Mouse (Mus musculus): ENCODE results near the gene Cct4.

Gene Cct4

DNA sequence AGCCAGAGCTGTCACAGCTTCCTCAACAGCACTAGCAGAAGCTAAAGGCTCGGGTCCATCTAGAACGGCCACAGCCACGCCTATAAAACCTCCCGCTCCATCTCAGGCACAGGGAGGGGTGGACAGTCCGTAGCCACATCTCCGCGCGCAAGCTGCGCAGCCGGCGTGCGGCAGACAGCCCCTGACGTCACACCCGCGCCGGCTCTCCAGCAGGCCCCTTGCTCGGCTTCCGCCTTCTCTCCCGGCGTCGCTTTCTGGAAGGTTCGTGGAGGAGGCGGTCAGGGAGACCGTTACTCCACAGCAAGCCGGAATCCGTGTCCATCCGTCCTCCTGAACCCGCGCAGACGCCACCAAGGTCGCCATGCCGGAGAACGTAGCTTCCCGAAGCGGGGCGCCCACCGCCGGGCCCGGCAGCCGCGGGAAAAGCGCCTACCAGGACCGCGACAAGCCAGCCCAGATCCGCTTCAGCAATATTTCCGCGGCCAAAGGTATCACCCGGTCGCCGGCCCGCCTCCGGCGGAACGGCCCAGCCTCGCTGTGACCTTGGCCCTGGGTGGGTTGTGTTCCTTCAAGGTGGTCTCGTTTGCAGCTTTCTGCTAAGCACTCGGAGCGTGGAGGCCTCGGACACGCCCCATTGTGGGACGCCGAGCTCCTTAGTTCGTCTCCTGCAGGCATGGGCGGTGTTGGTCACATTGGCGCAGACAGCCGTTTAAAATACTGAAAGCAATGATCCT, at the start of gene Cct4:
Gene Cct4, plus strand, starts transcription at position 127 of the 734 bp plus-strand sequence.
- peak; percentile 94 for DNase-seq (ENCODE audit: low spot score)

DNA sequence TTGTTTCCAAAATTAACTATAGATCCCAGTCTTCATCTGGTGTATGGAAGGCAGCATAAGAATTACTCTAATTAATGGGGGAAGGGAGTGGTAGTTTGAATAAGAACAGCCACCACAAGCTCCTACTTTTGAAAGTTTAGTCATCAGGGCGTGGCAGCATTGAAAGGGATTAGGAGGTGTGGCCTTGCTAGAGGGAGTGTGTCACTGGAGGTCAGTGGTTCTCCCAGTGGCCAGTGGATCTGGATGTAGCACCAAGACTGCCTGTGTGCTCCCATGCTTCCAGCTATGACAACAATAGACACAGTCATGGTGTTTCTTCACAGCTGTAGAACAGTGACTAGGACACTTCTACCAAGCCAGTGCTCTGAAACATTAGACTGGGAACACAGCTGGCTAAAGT, 41.2 kb upstream of the Cct4 start:
- DNase-seq (ENCODE audit: low spot score), result no peak

DNA sequence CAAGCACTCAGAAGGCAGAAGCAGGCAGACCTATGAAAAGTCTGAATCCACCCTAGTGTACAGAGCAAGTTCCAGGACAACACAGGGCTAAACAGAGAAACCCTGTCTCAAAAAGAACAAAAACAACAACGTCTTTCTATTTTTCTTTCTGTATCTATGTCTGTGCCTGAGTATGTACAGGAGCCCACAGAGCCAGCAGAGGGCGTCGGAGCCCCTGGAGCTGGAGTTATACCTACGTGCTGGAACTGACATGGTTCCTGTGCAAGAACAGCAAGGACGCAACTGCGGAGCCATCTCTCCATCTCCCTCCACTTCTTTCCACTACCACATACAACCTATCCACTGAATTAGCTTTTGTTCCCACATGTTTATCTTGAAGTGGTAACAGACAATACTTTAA, 40.2 kb upstream of the Cct4 start:
- DNase-seq (ENCODE audit: low spot score), result no peak

DNA sequence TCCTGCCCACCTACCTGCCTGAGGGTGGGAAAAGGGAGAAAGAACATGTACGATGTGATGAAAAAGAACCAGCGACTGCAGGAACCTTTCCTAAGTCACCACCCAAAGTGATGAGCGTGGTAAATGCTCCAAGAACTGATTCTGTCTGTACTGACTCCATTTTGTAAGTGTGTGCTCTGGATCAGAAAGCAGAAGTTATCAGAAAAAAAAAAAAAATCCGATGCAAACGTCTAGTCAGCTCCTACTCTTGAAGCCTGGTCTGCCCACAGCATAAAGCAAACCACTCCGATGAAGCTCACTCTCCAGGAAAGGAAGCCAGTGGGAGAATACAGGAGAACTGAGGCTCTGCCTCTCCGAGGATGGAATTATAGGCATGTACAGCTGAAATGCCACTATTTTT, 37.7 kb upstream of the Cct4 start:
- DNase-seq (ENCODE audit: low spot score), result no peak

DNA sequence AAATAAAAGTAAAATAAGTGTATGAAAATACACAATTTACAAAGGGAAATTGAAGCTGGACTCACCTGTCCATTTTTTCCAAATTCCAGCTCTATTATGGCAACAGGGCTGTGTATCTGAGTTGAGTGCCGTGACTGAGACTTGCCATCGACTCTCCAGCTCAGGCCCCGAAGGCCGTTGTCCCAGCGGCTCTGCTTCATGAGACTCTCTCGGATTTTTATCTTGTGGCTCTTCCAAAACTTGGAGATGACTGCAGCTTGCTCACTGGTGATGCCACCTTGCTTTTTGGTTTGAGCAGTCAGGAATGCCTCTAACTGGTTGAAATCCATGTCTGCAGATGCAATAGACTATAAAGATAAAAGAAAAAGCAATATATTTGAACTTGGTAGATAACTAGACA, 34.0 kb upstream of the Cct4 start:
- no peak for DNase-seq (ENCODE audit: low spot score)

DNA sequence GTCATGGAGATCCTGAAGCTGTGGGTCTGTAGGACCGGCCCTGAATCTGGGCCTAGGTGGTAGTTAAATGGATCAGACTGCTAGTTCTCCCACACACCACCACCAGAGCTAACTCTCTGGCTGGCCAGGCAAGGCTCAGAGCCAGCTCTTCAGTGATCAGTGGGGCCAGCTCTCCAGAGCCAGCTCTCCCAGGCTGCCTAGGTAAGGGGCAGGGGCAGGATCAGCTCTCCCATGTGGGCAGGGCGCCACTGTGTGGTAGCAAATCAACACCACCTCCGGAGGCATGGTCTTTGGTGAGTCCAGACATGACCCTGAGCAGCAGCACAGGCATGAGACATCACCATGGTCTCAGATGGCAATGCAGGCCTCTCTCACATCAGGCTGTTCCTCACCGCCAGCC, 33.5 kb upstream of the Cct4 start:
- DNase-seq (ENCODE audit: low spot score), result peak; percentile 30

DNA sequence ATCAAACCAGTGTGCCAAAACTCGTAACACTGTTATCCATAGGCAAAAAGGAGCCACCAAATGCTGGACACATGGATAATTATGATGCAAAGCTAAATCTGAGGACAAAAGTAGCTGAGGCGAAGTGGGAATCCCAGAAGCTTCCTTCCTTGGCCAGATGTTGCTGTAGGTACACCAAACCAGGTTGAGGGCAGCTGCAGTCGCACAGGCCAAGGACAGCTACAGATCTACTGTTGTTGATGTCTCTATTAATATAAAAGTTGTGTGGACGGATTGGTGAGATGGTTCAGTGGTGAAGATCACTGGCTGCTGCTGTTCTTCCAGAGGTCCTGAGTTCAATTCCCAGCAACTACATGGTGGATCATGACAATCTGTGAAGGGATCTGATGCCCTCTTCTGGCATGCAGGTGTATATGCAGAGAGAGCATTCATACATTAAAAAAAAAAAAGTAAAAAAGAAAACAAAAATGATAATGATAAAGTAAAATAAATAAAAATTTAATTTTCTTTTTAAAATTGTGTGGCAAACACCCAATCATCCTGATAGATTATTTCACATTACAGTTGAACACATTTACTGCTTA, 32.4 kb upstream of the Cct4 start:
- DNase-seq (ENCODE audit: low spot score), result no peak

DNA sequence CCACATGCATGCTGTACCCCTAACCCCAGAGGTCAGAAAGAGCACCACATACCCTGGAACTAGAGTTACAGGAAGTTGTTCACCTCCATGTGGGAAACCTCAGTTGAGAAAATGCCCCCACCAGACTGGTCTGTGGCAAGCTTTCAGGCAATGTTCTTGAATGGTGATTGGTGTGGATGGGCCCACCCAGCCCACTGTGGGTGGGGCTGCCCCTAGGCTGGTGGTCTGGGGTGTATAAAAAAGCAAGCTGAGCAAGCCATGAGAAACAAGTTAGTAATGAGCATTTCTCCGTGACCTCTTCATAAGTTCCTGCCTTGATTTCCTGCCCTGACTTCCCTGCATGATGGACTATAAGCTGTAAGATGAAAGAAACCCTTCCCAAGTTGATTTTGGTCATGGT, 28.2 kb upstream of the Cct4 start:
- no peak for DNase-seq (ENCODE audit: low spot score)

DNA sequence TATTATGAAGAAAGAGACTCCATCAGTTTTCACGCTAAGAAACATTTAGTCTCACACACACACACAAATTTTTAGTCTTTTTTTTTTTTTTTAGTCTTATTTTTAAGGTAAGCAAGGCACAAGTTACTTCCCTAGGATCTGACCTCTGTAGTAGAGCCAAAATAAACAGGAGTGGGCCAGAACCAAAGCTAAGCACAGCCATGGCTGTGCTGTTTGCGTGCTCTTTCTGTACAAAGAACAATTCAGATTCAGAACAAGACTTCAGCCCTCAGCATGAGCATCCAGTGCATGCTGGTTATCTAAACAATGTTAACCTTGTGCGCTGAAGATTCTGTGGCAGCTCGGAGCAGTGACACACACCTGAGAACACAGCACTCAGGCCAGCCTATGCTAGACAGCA, 25.9 kb upstream of the Cct4 start:
- no peak for DNase-seq (ENCODE audit: low spot score)

DNA sequence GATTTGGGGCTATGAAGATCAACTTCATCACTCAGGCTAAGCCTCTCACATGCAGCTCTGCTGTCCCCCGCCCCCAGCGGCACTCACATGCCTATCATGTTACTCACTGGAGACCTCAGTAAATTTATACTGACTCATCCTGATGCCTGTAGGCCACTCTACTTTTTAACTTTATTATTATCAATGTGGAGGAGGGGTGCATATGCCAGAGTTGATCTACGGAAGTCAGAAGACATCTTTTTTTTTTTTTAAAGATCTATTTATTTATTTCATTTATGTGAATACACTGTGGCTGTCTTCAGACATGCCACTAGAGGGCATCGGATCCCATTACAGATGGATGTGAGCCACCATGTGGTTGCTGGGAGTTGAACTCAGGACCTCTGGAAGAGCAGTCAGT, 24.8 kb upstream of the Cct4 start:
- no peak for DNase-seq (ENCODE audit: low spot score)

DNA sequence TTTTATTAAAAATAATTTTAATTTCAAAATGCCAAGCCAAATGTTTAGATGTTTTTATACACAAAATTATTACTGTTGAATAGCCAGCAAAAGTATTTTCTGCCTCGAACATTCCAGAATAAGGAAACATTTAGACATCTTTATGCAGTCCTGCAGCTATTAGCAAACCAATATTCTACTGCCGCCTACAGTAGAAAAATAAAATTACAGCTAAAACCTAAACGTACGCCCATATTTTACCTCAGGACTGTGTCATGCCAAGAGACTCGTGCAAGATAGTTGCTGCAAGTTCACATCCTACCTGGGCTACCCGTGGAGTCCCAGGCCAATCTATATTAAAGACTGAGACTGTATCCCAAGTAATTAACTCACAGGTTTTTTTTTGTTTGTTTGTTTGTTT, 20.8 kb upstream of the Cct4 start:
- DNase-seq (ENCODE audit: low spot score), result peak; percentile 44

DNA sequence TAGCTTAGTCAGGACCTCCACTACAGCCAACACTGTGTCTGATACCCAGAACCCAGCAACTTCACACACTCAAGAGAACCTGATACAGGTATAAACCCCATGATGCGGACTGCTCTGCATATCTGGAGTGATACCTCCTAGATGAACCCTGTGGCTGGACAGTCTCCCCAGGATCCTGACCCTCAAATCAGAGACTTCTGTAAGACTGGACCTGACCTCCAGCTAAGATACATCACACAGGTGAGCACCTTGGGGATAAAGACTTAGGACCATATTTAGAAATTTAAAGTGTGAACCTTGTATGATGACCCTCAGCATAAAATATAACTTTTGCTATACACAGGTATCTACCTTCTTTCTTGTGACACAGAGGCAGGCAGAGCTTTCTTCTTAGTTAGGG, 19.8 kb upstream of the Cct4 start:
- no peak for DNase-seq (ENCODE audit: low spot score)

DNA sequence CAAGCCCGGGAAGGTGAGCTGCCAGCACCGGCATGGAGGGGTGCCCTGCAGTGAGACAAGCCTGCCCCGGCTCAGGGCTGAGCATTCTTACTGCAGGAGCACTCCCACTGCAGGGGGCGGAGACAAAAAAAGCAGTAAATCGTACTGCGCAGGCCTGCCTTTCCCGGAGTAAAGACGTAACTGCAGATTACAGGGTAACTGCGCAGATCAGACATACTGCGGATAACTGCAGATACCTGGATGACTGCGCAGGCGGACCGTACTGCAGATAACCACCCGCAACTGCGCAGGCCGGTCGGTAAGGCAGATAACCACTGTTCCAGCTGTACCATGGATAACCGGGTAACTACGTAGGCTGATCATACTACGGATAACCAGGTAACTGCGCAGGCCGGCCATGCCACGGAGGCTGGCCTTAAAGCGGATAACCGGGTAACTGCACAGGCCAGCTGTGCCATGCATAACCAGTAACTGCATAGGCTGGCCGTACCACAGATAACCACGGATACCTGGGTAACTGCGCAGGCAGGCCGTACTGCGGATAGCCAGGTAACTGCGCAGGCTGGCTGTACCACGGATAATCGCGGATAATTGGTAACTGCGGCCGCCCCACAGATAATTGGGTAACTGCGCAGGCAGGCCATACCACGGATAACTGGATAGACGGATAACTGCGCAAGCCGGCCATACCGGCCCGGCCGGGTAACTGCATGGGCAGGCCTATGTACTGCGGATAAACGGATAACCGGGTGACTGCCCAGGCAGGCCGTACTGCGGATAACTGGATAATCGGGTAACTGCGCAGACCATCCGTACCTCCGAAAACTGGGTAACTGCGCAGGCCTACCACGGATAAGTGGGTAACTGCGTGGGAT, 18.2 kb upstream of the Cct4 start, which contains the start of gene Zrsr1:
Gene Zrsr1, plus strand, starts transcription at position 171 of the 875 bp plus-strand sequence.
- peak; percentile 72 for DNase-seq (ENCODE audit: low spot score)

DNA sequence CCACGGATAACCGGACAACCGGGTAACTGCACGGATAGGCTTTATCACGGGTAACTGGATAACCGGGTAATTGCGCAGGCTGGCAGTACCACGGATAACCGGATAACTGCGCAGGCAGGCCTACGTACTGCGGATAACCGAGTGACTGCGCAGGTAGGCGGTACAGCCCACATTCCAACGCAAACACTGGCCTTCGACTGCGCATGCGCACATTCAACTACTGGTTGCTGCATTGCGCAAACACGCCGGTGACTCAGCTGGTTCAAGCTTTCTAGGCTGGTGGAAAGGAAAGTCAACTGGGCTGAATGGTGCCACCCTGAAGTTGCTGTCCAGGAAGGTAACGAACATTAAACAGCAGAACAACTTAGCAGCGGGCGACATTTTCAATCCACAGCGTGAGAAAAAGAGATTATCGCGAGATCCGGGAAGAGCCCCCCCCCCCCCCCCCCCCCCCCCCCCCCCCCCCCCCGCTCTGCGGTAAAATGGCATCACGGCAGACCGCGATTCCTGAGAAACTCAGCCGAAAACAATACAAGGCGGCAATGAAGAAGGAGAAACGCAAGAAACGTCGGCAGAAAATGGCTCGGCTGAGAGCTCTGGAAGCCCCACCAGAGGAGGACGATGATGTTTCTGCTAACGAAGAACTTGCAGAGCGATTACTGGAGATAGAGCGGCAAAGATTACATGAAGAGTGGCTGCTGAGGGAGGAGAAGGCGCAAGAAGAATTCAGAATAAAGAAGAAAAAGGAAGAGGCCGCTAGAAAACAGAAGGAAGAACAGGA, 17.4 kb upstream of the Cct4 start:
- DNase-seq (ENCODE audit: low spot score), result peak; percentile 80

DNA sequence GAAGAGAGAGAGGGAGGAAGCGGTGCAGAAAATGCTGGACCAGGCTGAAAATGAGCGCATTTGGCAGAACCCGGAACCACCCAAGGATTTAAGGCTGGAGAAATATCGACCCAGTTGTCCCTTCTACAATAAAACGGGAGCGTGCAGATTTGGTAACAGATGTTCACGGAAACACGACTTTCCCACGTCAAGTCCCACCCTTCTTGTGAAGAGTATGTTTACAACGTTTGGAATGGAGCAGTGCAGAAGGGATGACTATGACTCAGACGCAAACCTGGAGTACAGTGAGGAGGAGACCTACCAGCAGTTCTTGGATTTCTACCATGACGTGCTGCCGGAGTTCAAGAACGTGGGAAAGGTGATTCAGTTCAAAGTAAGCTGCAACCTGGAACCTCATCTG, 16.7 kb upstream of the Cct4 start:
- DNase-seq (ENCODE audit: low spot score), result no peak

DNA sequence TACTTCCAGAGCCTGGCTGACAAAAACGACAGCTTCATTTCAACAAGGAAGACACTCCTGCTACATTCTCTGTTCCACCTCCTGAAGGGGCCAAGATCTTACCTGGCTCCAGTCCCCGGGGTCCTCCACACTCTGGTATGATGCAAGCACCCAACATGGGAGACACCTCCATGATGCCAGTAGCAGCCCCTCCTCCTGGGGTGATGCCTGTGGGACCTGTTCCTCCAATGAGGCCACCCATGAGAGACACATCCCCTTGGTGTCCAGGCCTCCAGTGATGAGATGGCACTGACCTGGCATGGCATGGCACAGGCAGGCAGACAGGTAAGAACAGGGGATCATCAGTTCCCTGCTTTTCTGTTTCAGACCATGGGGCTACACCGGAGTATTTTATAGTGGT, 12.1 kb upstream of the Cct4 start:
- DNase-seq (ENCODE audit: low spot score), result no peak

DNA sequence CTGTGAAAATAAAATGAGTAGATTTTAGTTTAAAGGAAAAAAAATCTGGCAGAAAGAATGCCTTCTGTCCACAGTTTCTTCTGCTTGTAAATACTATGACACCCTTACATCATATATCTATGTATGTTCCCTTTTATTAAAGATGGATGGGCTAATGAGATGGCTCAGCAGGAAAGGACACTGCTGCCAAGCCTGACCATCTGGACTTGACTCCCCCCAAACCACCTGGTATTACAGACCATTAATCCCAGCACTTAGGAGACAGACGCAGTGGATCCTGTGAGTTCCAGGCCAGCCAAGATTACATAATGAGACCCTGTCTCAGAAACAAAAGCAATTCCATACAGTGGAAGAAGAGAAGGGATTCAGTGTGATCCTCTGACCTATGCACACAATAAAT, 11.6 kb upstream of the Cct4 start:
- DNase-seq (ENCODE audit: low spot score), result no peak

DNA sequence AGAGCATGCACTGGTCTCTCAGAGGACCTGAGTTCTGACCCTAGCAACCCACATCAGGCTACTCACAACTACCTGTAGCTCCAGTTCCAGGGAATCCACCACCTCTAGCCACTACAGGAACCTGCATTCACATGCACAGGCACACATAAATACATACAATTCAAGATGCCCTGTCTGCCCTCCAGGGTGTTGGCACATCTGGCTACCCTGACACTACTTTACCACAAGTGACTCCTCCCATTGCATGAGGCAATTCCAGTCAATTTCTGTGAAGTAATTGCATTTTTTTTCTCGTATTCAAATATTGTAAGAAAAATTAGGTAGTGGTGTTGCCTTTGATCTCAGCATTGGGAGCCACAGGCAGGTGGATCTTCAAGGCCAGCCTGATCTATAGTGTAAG, 11.1 kb upstream of the Cct4 start:
- no peak for DNase-seq (ENCODE audit: low spot score)

DNA sequence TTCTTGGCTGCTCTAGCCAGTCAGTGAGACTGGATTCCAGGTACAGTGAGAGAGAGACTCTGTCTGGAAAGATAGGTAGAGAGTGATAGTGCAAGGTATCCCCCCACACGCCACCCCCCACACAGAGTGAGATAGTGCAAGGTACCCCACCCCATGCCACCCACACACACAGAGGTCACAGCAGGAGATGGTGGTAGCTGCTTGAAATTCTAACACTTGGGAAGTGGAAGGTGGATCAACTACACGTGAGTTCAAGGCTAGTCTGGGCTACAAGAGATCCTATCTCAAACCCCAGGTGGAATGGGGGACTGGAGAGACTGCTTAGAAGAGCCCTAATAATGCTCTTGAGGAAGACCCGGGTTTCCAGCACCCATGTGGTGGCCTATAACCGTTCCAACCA, 9.3 kb upstream of the Cct4 start:
- no peak for DNase-seq (ENCODE audit: low spot score)

DNA sequence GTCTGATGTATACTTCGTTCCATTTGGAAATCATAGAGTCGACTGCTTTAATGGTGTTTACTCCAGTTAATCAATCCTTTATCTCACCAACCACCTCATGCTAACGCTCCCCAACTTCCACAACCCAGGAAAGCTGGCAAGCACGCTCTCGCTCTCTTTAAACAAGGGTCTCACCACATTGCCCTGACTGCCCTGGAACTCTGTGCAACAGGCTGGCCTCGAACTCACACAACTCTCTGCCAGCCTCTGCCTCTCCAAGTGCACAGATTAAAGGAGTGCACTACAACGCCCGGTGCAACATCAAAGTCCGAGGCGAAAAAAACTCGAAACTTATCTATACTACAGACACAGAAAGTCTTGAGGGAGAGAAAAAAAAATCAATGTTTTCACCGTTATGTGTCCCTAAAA, 8.8 kb upstream of the Cct4 start:
- no peak for DNase-seq (ENCODE audit: low spot score)

DNA sequence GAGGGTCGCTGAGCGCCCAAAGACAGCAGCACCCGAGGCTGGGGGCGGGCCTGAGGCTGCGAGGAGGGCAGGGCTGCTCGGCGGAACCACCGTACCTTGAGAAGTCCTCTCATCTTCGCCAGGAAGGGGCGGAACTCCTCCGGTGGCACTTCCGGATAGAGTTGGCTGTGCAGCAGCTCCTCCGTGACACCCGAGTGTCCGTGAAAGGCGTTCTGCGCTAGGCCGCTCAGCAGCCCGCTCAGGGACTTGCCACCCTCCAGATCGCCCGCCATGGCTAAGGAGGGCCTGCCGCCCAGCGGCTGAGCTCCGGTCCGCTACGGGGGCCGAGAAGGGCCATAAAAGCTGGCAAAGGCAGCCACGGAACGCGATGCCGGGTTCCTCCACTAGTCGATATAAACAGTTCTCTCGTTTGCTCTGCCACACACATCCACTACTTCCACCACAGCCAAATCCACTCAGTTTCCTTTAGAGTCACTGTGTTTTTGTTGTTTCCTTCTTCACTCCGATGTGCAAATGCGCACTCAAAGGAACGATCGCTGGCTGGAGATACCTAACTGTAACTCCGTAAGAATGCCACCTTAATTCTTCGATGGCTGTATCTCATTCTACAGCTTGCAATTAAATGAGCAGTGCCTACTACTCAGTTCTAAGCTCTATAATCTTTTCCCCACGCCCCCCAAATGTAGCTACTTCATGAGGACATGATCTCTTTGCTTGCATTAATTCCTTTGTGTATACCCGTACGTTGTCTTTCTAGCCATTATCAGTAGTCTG, 8.1 kb upstream of the Cct4 start, which contains the start of the genes Gm28048 and Commd1:
Gene Gm28048, minus strand, starts transcription at position 107 of the 774 bp plus-strand sequence.
Gene Commd1, minus strand, starts transcription at position 399 of the 774 bp plus-strand sequence.
- peak; percentile 94 for DNase-seq (ENCODE audit: low spot score)
